Mouse (Mus musculus): ENCODE results near the gene Gsn. TPM values are rescaled to one million over a fixed set of nuclear protein-coding genes. Genes with fewer than 3 reads are reported as not detected.

Gene Gsn
- polyA plus RNA-seq, 1 experiment, result 46.9 TPM

- no peak overlapping the region for H3K9ac ChIP-seq (ENCODE audit: low read depth, poor library complexity, severe bottlenecking)
- H3K27me3 ChIP-seq (ENCODE audit: control insufficient read depth, insufficient read depth, low read length, poor library complexity, severe bottlenecking), result no peaks in the 10 kb centered on the region
- no peaks in the 10 kb centered on the region for H3K4me1 ChIP-seq (ENCODE audit: control insufficient read depth, insufficient read depth, low read length)
- no peak overlapping the region for H3K27ac ChIP-seq (ENCODE audit: insufficient read depth, low read length)
- H3K9me3 ChIP-seq (replicated peaks; ENCODE audit: control insufficient read depth, insufficient read depth, low read length, poor library complexity, severe bottlenecking), result no peaks in the 10 kb centered on the region
- TF ChIP-seq CTCF (IDR thresholded peaks at IDR 0.05; ENCODE audit: low read depth, low read length), result no peak
- H3K4me3 ChIP-seq (ENCODE audit: low read depth, low read length), result no peak overlapping the region
- no peaks in the 10 kb centered on the region for H3K36me3 ChIP-seq (ENCODE audit: control insufficient read depth, insufficient read depth, low read length, poor library complexity, severe bottlenecking)
Observed at GRCm38 (mm10) chr2:35255462-35255861, 718 bp upstream of the Gsn start.

DNA sequence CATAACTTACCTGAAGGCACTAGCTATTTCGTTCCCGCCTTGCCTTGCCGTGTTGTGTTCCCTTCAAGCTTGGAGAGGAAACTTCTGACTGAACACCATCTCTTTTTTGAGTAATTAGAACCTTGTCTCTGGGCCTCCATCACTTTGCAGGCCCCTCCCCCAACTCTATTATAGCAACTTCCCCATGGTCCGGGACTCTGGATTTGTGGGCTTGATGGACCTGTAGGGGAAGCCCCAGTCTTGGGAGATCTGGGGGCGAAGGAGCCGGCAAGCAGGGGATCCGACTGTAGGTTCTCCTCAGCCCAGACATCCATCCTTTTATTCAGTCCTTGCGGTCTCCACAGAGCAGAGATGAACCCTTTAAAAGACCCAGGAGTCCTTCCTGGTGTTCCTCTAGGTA lies 752 bp downstream of the Gsn start:
- Histone ChIP-seq H3K9me3 (replicated peaks; ENCODE audit: control insufficient read depth, insufficient read depth, low read length, poor library complexity, severe bottlenecking) (no peaks in the 10 kb centered on the region), H3K4me1 (ENCODE audit: control insufficient read depth, insufficient read depth, low read length) (no peaks in the 10 kb centered on the region), H3K27ac (ENCODE audit: insufficient read depth, low read length) (no peak overlapping the region), H3K9ac (ENCODE audit: low read depth, poor library complexity, severe bottlenecking) (no peak overlapping the region), H3K36me3 (ENCODE audit: control insufficient read depth, insufficient read depth, low read length, poor library complexity, severe bottlenecking) (no peaks in the 10 kb centered on the region), H3K4me3 (ENCODE audit: low read depth, low read length) (peak overlapping the region; percentile 52), H3K27me3 (ENCODE audit: control insufficient read depth, insufficient read depth, low read length, poor library complexity, severe bottlenecking) (no peaks in the 10 kb centered on the region)
- TF ChIP-seq EP300 (IDR thresholded peaks at IDR 0.05; ENCODE audit: insufficient read depth, low read depth, low read length), result no peak
- no peak for TF ChIP-seq POLR2A (IDR thresholded peaks at IDR 0.05; ENCODE audit: insufficient read depth, low read length)
- no peak for TF ChIP-seq CTCF (IDR thresholded peaks at IDR 0.05; ENCODE audit: low read depth, low read length)

DNA sequence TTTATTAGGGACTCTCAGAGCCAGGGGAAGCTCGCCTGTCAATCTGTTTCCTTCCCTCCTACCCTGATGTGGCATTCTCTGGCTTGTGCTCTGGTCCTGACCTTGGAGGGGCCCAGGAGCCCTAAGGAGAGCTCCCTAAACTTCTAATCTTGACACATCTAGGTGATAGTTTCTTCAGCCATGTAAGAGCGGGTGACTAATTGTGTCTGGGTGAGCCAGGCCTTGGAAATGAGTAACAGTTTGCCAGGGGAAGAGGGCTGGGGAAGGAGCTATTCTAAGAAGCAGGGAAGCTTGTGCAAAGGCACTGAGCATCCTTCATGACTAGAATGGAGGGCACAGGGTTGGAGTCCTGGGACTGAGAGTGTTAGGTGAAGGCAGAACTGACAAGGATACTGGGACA lies 1.7 kb downstream of the Gsn start:
- no peak overlapping the region for H3K4me3 ChIP-seq (ENCODE audit: low read depth, low read length)
- no peak overlapping the region for H3K27ac ChIP-seq (ENCODE audit: insufficient read depth, low read length)
- H3K9ac ChIP-seq (ENCODE audit: low read depth, poor library complexity, severe bottlenecking), result no peak overlapping the region
- H3K4me1 ChIP-seq (ENCODE audit: control insufficient read depth, insufficient read depth, low read length), result no peaks in the 10 kb centered on the region
- H3K27me3 ChIP-seq (ENCODE audit: control insufficient read depth, insufficient read depth, low read length, poor library complexity, severe bottlenecking), result no peaks in the 10 kb centered on the region
- no peaks in the 10 kb centered on the region for H3K36me3 ChIP-seq (ENCODE audit: control insufficient read depth, insufficient read depth, low read length, poor library complexity, severe bottlenecking)
- H3K9me3 ChIP-seq (replicated peaks; ENCODE audit: control insufficient read depth, insufficient read depth, low read length, poor library complexity, severe bottlenecking), result no peaks in the 10 kb centered on the region
- TF ChIP-seq CTCF (IDR thresholded peaks at IDR 0.05; ENCODE audit: low read depth, low read length), result no peak
- TF ChIP-seq EP300 (IDR thresholded peaks at IDR 0.05; ENCODE audit: insufficient read depth, low read depth, low read length), result no peak
- TF ChIP-seq POLR2A (IDR thresholded peaks at IDR 0.05; ENCODE audit: insufficient read depth, low read length), result no peak

- H3K36me3 ChIP-seq (ENCODE audit: control insufficient read depth, insufficient read depth, low read length, poor library complexity, severe bottlenecking), result no peaks in the 10 kb centered on the region
- H3K27me3 ChIP-seq (ENCODE audit: control insufficient read depth, insufficient read depth, low read length, poor library complexity, severe bottlenecking), result no peaks in the 10 kb centered on the region
- H3K9me3 ChIP-seq (replicated peaks; ENCODE audit: control insufficient read depth, insufficient read depth, low read length, poor library complexity, severe bottlenecking), result no peaks in the 10 kb centered on the region
Observed at GRCm38 (mm10) chr2:35258590-35258989, 2.4 kb downstream of the Gsn start.

DNA sequence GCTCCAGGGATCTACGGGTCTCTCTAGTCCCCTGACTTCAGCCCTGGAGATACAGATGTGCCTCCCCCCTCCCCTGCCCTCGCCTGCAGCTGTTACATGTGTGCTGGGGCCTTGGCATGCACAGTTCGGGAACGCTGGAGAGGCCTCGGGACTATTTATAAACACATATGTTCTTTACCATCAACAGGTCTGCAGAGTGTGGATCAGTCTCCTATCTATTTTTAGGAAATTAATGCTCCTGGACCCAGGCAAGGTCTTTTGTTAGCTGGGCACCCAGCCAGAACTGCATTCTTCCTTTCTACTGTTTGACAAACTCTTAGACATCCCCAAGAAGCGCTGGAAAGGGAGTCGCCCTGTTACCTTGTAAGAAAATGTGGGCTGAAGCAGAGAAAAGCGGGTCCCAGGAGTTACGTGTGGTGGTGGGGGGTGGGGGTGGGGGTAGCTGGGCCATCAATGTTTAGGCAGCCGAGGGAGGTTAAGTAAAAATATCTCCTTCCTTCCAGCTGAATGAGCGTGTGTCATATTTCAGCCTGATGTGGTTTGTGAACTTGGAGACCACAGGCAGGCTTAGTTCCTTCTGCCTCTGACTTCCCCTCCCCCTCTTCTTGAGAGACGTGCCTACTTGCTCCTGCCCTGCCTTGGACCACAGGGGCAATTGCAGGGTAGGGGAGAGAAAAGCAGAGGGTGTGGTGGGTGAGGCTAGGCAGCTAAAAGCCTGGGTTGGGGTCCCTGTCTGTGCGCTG lies 3.3 kb downstream of the Gsn start:
- Histone ChIP-seq H3K9ac (ENCODE audit: low read depth, poor library complexity, severe bottlenecking) (no peak overlapping the region), H3K4me1 (ENCODE audit: control insufficient read depth, insufficient read depth, low read length) (no peaks in the 10 kb centered on the region), H3K9me3 (replicated peaks; ENCODE audit: control insufficient read depth, insufficient read depth, low read length, poor library complexity, severe bottlenecking) (no peaks in the 10 kb centered on the region), H3K27me3 (ENCODE audit: control insufficient read depth, insufficient read depth, low read length, poor library complexity, severe bottlenecking) (no peaks in the 10 kb centered on the region), H3K27ac (ENCODE audit: insufficient read depth, low read length) (no peak overlapping the region), H3K4me3 (ENCODE audit: low read depth, low read length) (no peak overlapping the region), H3K36me3 (ENCODE audit: control insufficient read depth, insufficient read depth, low read length, poor library complexity, severe bottlenecking) (no peaks in the 10 kb centered on the region)
- TF ChIP-seq CTCF (IDR thresholded peaks at IDR 0.05; ENCODE audit: low read depth, low read length), result no peak
- no peak for TF ChIP-seq POLR2A (IDR thresholded peaks at IDR 0.05; ENCODE audit: insufficient read depth, low read length)
- TF ChIP-seq EP300 (IDR thresholded peaks at IDR 0.05; ENCODE audit: insufficient read depth, low read depth, low read length), result no peak

More at GRCm38 (mm10) chr2:35258590-35258989, 2.4 kb downstream of the Gsn start:
- TF ChIP-seq CTCF (IDR thresholded peaks at IDR 0.05; ENCODE audit: low read depth, low read length) (no peak), POLR2A (IDR thresholded peaks at IDR 0.05; ENCODE audit: insufficient read depth, low read length) (no peak), EP300 (IDR thresholded peaks at IDR 0.05; ENCODE audit: insufficient read depth, low read depth, low read length) (no peak)
- Histone ChIP-seq H3K27ac (ENCODE audit: insufficient read depth, low read length) (no peak overlapping the region), H3K4me3 (ENCODE audit: low read depth, low read length) (no peak overlapping the region), H3K9ac (ENCODE audit: low read depth, poor library complexity, severe bottlenecking) (no peak overlapping the region), H3K4me1 (ENCODE audit: control insufficient read depth, insufficient read depth, low read length) (no peaks in the 10 kb centered on the region)

DNA sequence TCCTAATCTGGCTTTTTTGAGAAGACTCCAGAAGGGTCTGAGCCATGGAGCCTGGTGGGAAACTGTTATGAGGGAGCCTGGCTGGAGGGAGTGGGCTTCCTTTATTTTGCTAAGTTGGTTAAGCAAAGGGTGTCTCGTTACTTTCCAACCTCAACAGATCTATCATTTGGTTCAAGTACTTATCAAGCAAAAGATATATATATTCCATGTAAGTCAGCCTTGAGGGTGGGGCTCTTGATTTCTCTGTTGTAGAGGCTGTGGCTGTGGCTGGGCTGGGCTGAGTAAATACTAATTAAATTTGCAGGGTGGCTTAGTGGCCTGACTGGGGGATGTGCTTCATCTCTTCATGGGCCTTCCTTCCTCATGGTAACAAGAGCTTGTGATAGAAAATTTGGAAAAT lies 4.1 kb downstream of the Gsn start:
- H3K36me3 ChIP-seq (ENCODE audit: control insufficient read depth, insufficient read depth, low read length, poor library complexity, severe bottlenecking), result no peaks in the 10 kb centered on the region
- H3K9me3 ChIP-seq (replicated peaks; ENCODE audit: control insufficient read depth, insufficient read depth, low read length, poor library complexity, severe bottlenecking), result no peaks in the 10 kb centered on the region
- no peak for TF ChIP-seq CTCF (IDR thresholded peaks at IDR 0.05; ENCODE audit: low read depth, low read length)
- no peak for TF ChIP-seq POLR2A (IDR thresholded peaks at IDR 0.05; ENCODE audit: insufficient read depth, low read length)
- TF ChIP-seq EP300 (IDR thresholded peaks at IDR 0.05; ENCODE audit: insufficient read depth, low read depth, low read length), result no peak
- no peaks in the 10 kb centered on the region for H3K4me1 ChIP-seq (ENCODE audit: control insufficient read depth, insufficient read depth, low read length)
- H3K27me3 ChIP-seq (ENCODE audit: control insufficient read depth, insufficient read depth, low read length, poor library complexity, severe bottlenecking), result no peaks in the 10 kb centered on the region
- H3K9ac ChIP-seq (ENCODE audit: low read depth, poor library complexity, severe bottlenecking), result no peak overlapping the region
- H3K4me3 ChIP-seq (ENCODE audit: low read depth, low read length), result no peak overlapping the region
- no peak overlapping the region for H3K27ac ChIP-seq (ENCODE audit: insufficient read depth, low read length)

All from ES-Bruce4 (cell line).